ENCODE assay signal across 25 mouse cellular contexts in genomic region chr12:40551317-40551716, GRCm38 (mm10).
"Had no signal": no experiment of that assay in that cellular context is flagged by ENCODE, and none has a peak within 500 bp of the region (broad histone marks: within the 10 kb centered on the region; RNA-seq: fewer than 3 reads in every experiment).

No protein-coding gene starts in this region.

- DNase-seq: gastrocnemius, postnatal 14 days; gastrocnemius, postnatal 36 days; heart, adult 18-20 months; heart, postnatal 10 days; heart, postnatal 4 days; kidney, adult 18-20 months; kidney, adult 8-10 months; kidney, postnatal 10 days; kidney, postnatal 25 days; kidney, postnatal 4 days; left cerebral cortex, postnatal 4 days had no signal

- H3K4me2 ChIP-seq: heart, embryonic 12.5 days; hindbrain, embryonic 12.5 days; hindbrain, embryonic 14.5 days; intestine, embryonic 15.5 days; limb, embryonic 13.5 days; limb, embryonic 15.5 days; liver, embryonic 12.5 days had no signal

- H3K4me1 ChIP-seq: heart, embryonic 10.5 days; heart, embryonic 12.5 days; hindbrain, embryonic 10.5 days; intestine, embryonic 15.5 days; limb, embryonic 13.5 days; limb, embryonic 15.5 days; liver, embryonic 12.5 days had no signal

- H3K36me3 ChIP-seq: heart, embryonic 10.5 days; heart, embryonic 12.5 days; hindbrain, embryonic 10.5 days; hindbrain, embryonic 12.5 days; intestine, embryonic 15.5 days; limb, embryonic 13.5 days; limb, embryonic 15.5 days; liver, embryonic 12.5 days had no signal

- H3K9ac ChIP-seq: heart, embryonic 12.5 days; hindbrain, embryonic 12.5 days; hindbrain, embryonic 14.5 days; intestine, embryonic 15.5 days; limb, embryonic 13.5 days; limb, embryonic 15.5 days; liver, embryonic 12.5 days; liver, embryonic 14.5 days had no signal

- H3K27me3 ChIP-seq: heart, embryonic 12.5 days; hindbrain, embryonic 12.5 days; intestine, embryonic 15.5 days; limb, embryonic 13.5 days; limb, embryonic 15.5 days; liver, embryonic 12.5 days had no signal

- H3K4me3 ChIP-seq: heart, embryonic 10.5 days; heart, embryonic 12.5 days; hindbrain, embryonic 10.5 days; hindbrain, embryonic 12.5 days; intestine, embryonic 15.5 days; layer of hippocampus, adult 2 months; limb, embryonic 13.5 days; limb, embryonic 15.5 days; liver, embryonic 12.5 days had no signal

- ATAC-seq: hindbrain, embryonic 16.5 days; inflammation-experienced regulatory T-cells, adult 6 months; intestine, embryonic 15.5 days; intestine, postnatal 0 days; liver, embryonic 12.5 days had no signal

- H3K27ac ChIP-seq: heart, embryonic 10.5 days; hindbrain, embryonic 10.5 days; hindbrain, embryonic 12.5 days; hindbrain, embryonic 14.5 days; intestine, embryonic 15.5 days; layer of hippocampus, adult 2 months; limb, embryonic 13.5 days; limb, embryonic 15.5 days; liver, embryonic 12.5 days; liver, embryonic 14.5 days had no signal

- H3K9me3 ChIP-seq: heart, embryonic 10.5 days; heart, embryonic 12.5 days; hindbrain, embryonic 10.5 days; hindbrain, embryonic 12.5 days; intestine, embryonic 15.5 days; limb, embryonic 13.5 days; limb, embryonic 15.5 days; liver, embryonic 12.5 days had no signal
